Mouse (Mus musculus): ENCODE data around the gene Gm3164. TPM values are rescaled to one million over a fixed set of nuclear protein-coding genes. Genes with fewer than 3 reads are reported as not detected.

The Gm3164 gene
- polyA plus RNA-seq (2015; fragmentation: Nextera tagmentation; extraction: Ambion mirVana), result 0.21 TPM in 1 of 2 replicates, not detected in the other

GRCm38 (mm10) chr14:4414965-4415835 lies at the start of gene Gm3164:
Gene Gm3164 (plus strand): TSS chr14:4415448.

GRCm38 (mm10) chr14:4397226-4397625 lies 18.0 kb upstream of the Gm3164 start, which contains the start of gene Gm3159:
Gene Gm3159 (plus strand): TSS chr14:4397526.

GRCm38 (mm10) chr14:4430692-4431091 lies 15.4 kb downstream of the Gm3164 start, which contains the start of gene Gm3173:
Gene Gm3173 (plus strand): TSS chr14:4430992.

GRCm38 (mm10) chr14:4481445-4481844 lies 66.2 kb downstream of the Gm3164 start, which contains the start of gene Gm3182:
Gene Gm3182 (plus strand): TSS chr14:4481745.

Other genes starting within 250 kb of the Gm3164 start
- 0.19 and 0.58 TPM in 2 replicates for gene Gm2974, start 232.9 kb upstream of the Gm3164 start, polyA plus RNA-seq (2015; fragmentation: Nextera tagmentation; extraction: Ambion mirVana)
- gene Gm3138, start 165.8 kb upstream of the Gm3164 start, polyA plus RNA-seq (2015; fragmentation: Nextera tagmentation; extraction: Ambion mirVana), result not detected in 2 replicates
- gene Gm3149, start 98.2 kb upstream of the Gm3164 start, polyA plus RNA-seq (2015; fragmentation: Nextera tagmentation; extraction: Ambion mirVana), result not detected in 2 replicates
- gene 2610042L04Rik, start 80.7 kb upstream of the Gm3164 start, polyA plus RNA-seq (2015; fragmentation: Nextera tagmentation; extraction: Ambion mirVana), result not detected in 2 replicates
- not detected in 2 replicates for gene Gm3159, start 17.9 kb upstream of the Gm3164 start, polyA plus RNA-seq (2015; fragmentation: Nextera tagmentation; extraction: Ambion mirVana)
- gene Gm3173, start 15.5 kb downstream of the Gm3164 start, polyA plus RNA-seq (2015; fragmentation: Nextera tagmentation; extraction: Ambion mirVana), result not detected in 2 replicates
- gene Gm3182, start 66.3 kb downstream of the Gm3164 start, polyA plus RNA-seq (2015; fragmentation: Nextera tagmentation; extraction: Ambion mirVana), result not detected in 2 replicates
- gene Gm3047, start 140.0 kb downstream of the Gm3164 start, polyA plus RNA-seq (2015; fragmentation: Nextera tagmentation; extraction: Ambion mirVana), result not detected in 2 replicates
- not detected in 2 replicates for gene Gm8159, start 216.9 kb downstream of the Gm3164 start, polyA plus RNA-seq (2015; fragmentation: Nextera tagmentation; extraction: Ambion mirVana)
- not detected in 2 replicates for gene Gm3239, start 248.7 kb downstream of the Gm3164 start, polyA plus RNA-seq (2015; fragmentation: Nextera tagmentation; extraction: Ambion mirVana)